In the genomic region with DNA sequence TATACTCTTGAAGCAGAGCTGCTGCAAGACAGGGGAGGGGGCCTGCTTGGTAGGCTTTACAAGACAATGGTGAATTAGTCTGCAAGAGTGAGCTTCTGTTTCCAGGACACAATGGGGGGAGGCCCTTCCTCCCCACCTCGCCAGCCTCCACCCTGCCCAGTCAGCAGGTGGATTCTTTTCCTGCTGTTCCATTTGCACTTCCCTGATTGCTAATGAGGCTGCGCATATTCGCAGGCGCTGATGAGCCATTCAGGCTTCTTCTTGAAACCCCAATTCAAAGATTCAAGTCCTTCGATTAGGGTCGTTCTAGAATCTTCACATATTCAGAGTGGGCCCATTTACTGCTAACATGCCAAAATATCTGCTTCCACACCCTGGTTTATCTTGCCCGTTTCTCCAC, we compare ENCODE assay signal across 26 mouse cellular contexts.
DNase-seq lines count a peak whose midpoint lies in the region; ATAC-seq lines count a peak whose summit lies in the region.
"Had no signal": no experiment of that assay in that cellular context is flagged by ENCODE, and none has a peak within 500 bp of the region (broad histone marks: within the 10 kb centered on the region; RNA-seq: fewer than 3 reads in every experiment).

No protein-coding gene starts in this region.

- no peak for ATAC-seq in embryonic facial prominence, embryonic 14.5 days (ENCODE audit: low read depth)
- no peak for ATAC-seq in neural tube, embryonic 15.5 days (ENCODE audit: low FRiP score)
- ATAC-seq: activated CD4-positive, CD25-positive, alpha-beta regulatory T cell, adult 4 months; CD4-positive, CD25-positive, alpha-beta regulatory T cell, adult 4 months; intestine, embryonic 16.5 days had no signal

- H3K27ac ChIP-seq in embryonic facial prominence, embryonic 14.5 days (replicated peaks; ENCODE audit: low read depth, low read length) = no peak overlapping the region
- no peak overlapping the region for H3K27ac ChIP-seq in embryonic facial prominence, embryonic 10.5 days (replicated peaks)
- H3K27ac ChIP-seq in neural tube, embryonic 15.5 days (replicated peaks) = 0 out of 2 replicates have a peak overlapping the region, but pooled peaks have one; percentile 1
- H3K27ac ChIP-seq: embryonic facial prominence, embryonic 15.5 days; forebrain, embryonic 10.5 days; heart, adult 2 months; heart, embryonic 15.5 days; hindbrain, embryonic 10.5 days; hindbrain, embryonic 14.5 days had no signal

- WGBS in embryonic facial prominence, embryonic 14.5 days = 45% methylated on average over 7 of the region's 7 CpGs
- 40% methylated on average over 7 of the region's 7 CpGs for WGBS in embryonic facial prominence, embryonic 10.5 days
- WGBS in neural tube, embryonic 15.5 days = 34% methylated on average over 7 of the region's 7 CpGs

- no peaks in the 10 kb centered on the region for H3K4me1 ChIP-seq in embryonic facial prominence, embryonic 14.5 days (ENCODE audit: control insufficient read depth, insufficient read depth, low read length)
- peaks cover 4% of the 10 kb centered on the region; the same call in 1 of the 2 replicates for H3K4me1 ChIP-seq in embryonic facial prominence, embryonic 10.5 days
- no peaks in the 10 kb centered on the region for H3K4me1 ChIP-seq in neural tube, embryonic 15.5 days
- H3K4me1 ChIP-seq: embryonic facial prominence, embryonic 15.5 days; heart, embryonic 15.5 days had no signal

- peak; percentile 19 for DNase-seq in embryonic facial prominence, embryonic 14.5 days (ENCODE audit: low spot score)
- no peak for DNase-seq in embryonic facial prominence, embryonic 10.5 days (ENCODE audit: low spot score)
- no peak for DNase-seq in neural tube, embryonic 10.5 days (ENCODE audit: extremely low spot score, low spot score)
- peak; percentile 91 for DNase-seq in R1 (ENCODE audit: low read depth, low spot score)
- DNase-seq in testis, postnatal 10 days (ENCODE audit: low spot score) = no peak
- no peak for DNase-seq in heart, postnatal 14 days
- DNase-seq: adrenal gland, postnatal 14 days; B cell, adult 2 months; cerebellum, adult 18-20 months; cerebellum, adult 9-11 months; cerebellum, postnatal 36 days; gastrocnemius, postnatal 14 days; heart, adult 2 months; kidney, adult 2 months had no signal

- H3K9me3 ChIP-seq in embryonic facial prominence, embryonic 14.5 days (ENCODE audit: control insufficient read depth, low read length) = no peaks in the 10 kb centered on the region
- H3K9me3 ChIP-seq in embryonic facial prominence, embryonic 10.5 days = no peaks in the 10 kb centered on the region
- H3K9me3 ChIP-seq in neural tube, embryonic 15.5 days (replicated peaks) = no peaks in the 10 kb centered on the region
- H3K9me3 ChIP-seq: embryonic facial prominence, embryonic 15.5 days; forebrain, embryonic 10.5 days; G1E; heart, embryonic 15.5 days; hindbrain, embryonic 10.5 days had no signal

- H3K4me2 ChIP-seq in embryonic facial prominence, embryonic 14.5 days (ENCODE audit: low read depth, low read length) = no peak overlapping the region
- no peak overlapping the region for H3K4me2 ChIP-seq in neural tube, embryonic 15.5 days
- H3K4me2 ChIP-seq: embryonic facial prominence, embryonic 15.5 days; heart, embryonic 11.5 days; heart, embryonic 15.5 days; hindbrain, embryonic 14.5 days had no signal

- intact Hi-C loops in heart, postnatal 14 days (cut with DNase I) = no loop called here

- H3K9ac ChIP-seq in embryonic facial prominence, embryonic 14.5 days (ENCODE audit: low read depth, low read length) = no peak overlapping the region
- H3K9ac ChIP-seq in neural tube, embryonic 15.5 days (replicated peaks) = no peak overlapping the region
- H3K9ac ChIP-seq: embryonic facial prominence, embryonic 15.5 days; heart, embryonic 15.5 days; hindbrain, embryonic 14.5 days had no signal

- no peaks in the 10 kb centered on the region for H3K36me3 ChIP-seq in embryonic facial prominence, embryonic 14.5 days (ENCODE audit: control insufficient read depth, insufficient read depth, low read length)
- no peaks in the 10 kb centered on the region for H3K36me3 ChIP-seq in embryonic facial prominence, embryonic 10.5 days (replicated peaks)
- H3K36me3 ChIP-seq in neural tube, embryonic 15.5 days = no peaks in the 10 kb centered on the region
- H3K36me3 ChIP-seq: embryonic facial prominence, embryonic 15.5 days; forebrain, embryonic 10.5 days; G1E; heart, embryonic 15.5 days; hindbrain, embryonic 10.5 days had no signal

- H3K27me3 ChIP-seq in embryonic facial prominence, embryonic 14.5 days (replicated peaks; ENCODE audit: control insufficient read depth, insufficient read depth, low read length) = no peaks in the 10 kb centered on the region
- peaks cover 6% of the 10 kb centered on the region; the same call in 1 of the 2 replicates for H3K27me3 ChIP-seq in embryonic facial prominence, embryonic 10.5 days (replicated peaks; ENCODE audit: low read depth, poor library complexity, severe bottlenecking)
- H3K27me3 ChIP-seq in neural tube, embryonic 15.5 days (replicated peaks) = no peaks in the 10 kb centered on the region
- H3K27me3 ChIP-seq: embryonic facial prominence, embryonic 15.5 days had no signal

- no peak overlapping the region for H3K4me3 ChIP-seq in embryonic facial prominence, embryonic 14.5 days (ENCODE audit: low read depth, low read length)
- H3K4me3 ChIP-seq in embryonic facial prominence, embryonic 10.5 days = no peak overlapping the region
- no peak overlapping the region for H3K4me3 ChIP-seq in neural tube, embryonic 15.5 days (replicated peaks)
- H3K4me3 ChIP-seq: embryonic facial prominence, embryonic 15.5 days; erythroblast, embryonic 14.5 days; forebrain, embryonic 10.5 days; heart, adult 2 months; heart, embryonic 15.5 days; hindbrain, embryonic 10.5 days had no signal

Comparison
In these comparisons a context has a peak if more than half of its experiments do, and no peak if none do; other contexts are left out.
1. DNase-seq: peak in embryonic facial prominence, embryonic 14.5 days (single experiment) and R1 (single experiment); none in embryonic facial prominence, embryonic 10.5 days (single experiment), neural tube, embryonic 10.5 days (single experiment), testis, postnatal 10 days (single experiment) and heart, postnatal 14 days (0 of 2).